Mouse (Mus musculus): ENCODE measurements around the gene Olfr1134. TPM values are rescaled to one million over a fixed set of nuclear protein-coding genes. Genes with fewer than 3 reads are reported as not detected.
"Not testable (repeated sequence)": the region's sequence is repeated elsewhere in the genome, so short reads cannot be mapped to it uniquely, and the experiment has no call there.

The Olfr1134 gene
- total RNA-seq (2017), result not detected in 2 replicates

DNA sequence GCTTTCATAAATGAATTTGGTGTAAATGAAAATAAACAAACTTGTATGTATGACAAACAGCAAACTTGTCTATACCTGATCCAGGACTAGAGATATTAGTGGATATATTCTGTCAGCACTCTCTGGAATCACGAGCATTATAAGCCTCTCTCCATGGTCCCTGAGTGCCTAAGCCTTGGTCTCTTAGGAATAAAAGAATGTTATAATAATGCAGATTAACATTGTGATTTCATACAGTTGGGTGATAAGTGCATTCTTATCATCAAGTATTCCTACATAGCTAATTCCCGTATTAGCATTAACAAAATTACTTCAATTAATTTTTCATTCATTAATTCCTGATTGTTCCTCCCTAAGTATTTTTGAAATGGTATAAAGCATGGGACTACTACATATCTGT lies at the start of gene Olfr1134:
Gene Olfr1134 (minus strand): TSS at position 101 of the 400 bp plus-strand sequence.
- no peak for ATAC-seq (ENCODE audit: extremely low read depth, insufficient number of reproducible peaks, low FRiP score, poor library complexity, severe bottlenecking)

DNA sequence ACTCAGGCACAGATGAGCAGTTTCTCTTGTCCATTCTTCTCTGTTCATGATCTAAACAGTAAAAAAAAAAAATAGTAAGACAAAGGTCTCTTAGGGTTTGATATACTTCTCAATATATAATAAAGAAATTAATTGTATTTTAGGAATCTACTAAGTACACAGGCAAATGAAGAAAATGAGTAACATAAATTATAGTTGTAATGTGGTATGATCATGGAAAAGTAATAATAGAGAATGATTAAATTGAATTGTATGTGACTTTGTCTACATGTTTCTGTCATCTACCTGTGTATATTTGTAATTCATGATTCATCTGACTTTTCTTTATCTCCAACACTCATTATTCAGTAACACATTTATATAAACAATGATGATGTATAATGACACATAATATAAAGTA lies 35.6 kb upstream of the Olfr1134 start, which contains the start of gene Olfr1136:
Gene Olfr1136 (minus strand): TSS at position 101 of the 400 bp plus-strand sequence.
- no peak for ATAC-seq (ENCODE audit: extremely low read depth, insufficient number of reproducible peaks, low FRiP score, poor library complexity, severe bottlenecking)

DNA sequence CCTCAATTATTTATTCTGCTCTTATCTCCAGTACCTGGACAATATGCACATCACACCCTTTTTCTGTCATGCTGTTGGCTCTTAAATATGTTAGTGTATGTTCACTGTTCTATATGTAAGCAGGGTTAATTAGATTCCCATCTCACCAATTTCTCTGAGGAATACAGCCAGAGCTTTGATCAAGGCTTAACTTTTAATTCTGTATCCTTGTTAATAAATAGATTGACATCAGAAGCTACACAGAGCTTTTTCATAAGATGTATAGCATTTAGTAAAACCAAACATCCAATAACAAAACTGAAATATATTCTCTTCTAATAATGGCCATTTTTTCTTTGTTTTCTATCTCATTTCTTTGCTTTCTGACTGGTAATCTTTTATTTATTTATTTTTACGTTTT lies 15.3 kb upstream of the Olfr1134 start, which contains the start of gene Olfr1135:
Gene Olfr1135 (minus strand): TSS at position 101 of the 400 bp plus-strand sequence.
- no peak for ATAC-seq (ENCODE audit: extremely low read depth, insufficient number of reproducible peaks, low FRiP score, poor library complexity, severe bottlenecking)

DNA sequence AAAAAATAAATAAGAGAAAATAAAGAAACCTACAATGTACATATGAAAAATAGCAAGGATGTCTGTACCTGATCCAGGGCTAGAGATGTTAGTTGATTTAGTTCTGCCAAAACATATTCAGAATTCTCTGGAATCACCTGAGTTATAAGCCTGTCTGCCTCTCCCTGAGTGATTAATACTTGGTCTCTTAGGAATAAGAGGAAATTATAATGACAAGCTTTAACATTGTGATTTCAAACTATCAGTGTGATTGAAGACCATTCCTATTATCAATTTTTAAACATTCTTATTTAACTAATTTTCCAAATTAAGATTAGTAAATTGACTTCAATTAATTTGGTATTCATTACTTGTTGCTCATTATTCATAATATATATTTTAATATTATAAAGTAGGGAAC lies 11.0 kb downstream of the Olfr1134 start, which contains the start of gene Olfr1133:
Gene Olfr1133 (minus strand): TSS at position 101 of the 400 bp plus-strand sequence.
- ATAC-seq (ENCODE audit: extremely low read depth, insufficient number of reproducible peaks, low FRiP score, poor library complexity, severe bottlenecking), result no peak

DNA sequence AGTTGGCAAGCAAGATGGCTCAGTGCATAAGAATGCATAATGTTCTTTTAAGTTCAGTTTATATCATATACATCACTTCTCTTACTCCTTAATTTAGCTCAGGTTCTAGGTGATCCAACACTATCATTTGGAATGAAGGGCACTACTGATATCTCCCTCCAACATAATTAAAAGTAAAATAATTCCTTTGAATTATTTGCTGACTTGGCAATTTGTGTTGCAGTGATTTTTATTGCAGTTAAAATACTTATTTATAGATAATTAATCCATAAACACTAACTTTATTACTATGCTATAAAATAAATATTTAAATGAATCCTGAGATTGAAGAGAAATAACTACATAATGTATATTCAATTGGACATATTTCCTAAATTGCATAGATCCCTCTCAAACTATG lies 15.8 kb downstream of the Olfr1134 start:
- ATAC-seq (ENCODE audit: extremely low read depth, insufficient number of reproducible peaks, low FRiP score, poor library complexity, severe bottlenecking), result no peak

DNA sequence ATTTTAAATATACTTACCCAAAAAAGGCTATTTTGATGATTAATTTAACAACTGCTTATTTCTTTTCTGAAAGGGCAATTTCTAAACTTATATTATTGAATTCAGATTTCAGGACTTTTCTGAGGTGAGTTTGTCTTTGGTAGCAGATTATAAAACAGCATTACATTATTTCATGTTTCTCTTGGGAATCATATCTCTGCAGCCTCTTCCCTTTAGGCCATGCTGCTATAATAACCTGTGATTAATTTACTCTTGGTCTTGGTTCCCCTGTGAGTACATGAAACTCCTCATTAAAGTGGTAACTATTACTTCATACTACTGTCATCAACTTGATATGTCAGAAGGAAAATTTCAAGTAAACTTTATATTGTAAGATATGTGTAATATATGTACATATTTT lies 20.8 kb downstream of the Olfr1134 start, which contains the start of gene Olfr1132:
Gene Olfr1132 (minus strand): TSS at position 101 of the 400 bp plus-strand sequence.
- ATAC-seq (ENCODE audit: extremely low read depth, insufficient number of reproducible peaks, low FRiP score, poor library complexity, severe bottlenecking), result no peak

DNA sequence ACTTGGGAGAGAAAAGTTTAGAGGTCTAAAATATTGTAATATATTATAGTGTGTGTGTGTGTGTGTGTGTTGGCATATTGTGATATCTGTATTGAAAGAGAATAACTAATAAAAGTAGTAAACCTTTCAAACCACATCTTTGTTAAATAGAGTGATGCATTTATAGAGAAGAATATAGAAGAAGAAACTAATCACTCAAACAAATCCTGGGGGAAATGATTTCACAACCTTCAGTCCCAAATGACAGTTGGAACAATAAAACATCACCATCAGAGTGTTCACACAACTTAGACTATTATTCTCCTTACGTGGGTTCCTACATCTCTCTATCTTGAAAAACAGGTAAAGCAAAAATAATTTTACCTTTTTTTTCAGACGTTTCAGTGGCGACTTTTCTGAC lies 31.5 kb downstream of the Olfr1134 start, which contains the start of gene Olfr1131:
Gene Olfr1131 (plus strand): TSS at position 301 of the 400 bp plus-strand sequence.
- ATAC-seq (ENCODE audit: extremely low read depth, insufficient number of reproducible peaks, low FRiP score, poor library complexity, severe bottlenecking), result no peak

DNA sequence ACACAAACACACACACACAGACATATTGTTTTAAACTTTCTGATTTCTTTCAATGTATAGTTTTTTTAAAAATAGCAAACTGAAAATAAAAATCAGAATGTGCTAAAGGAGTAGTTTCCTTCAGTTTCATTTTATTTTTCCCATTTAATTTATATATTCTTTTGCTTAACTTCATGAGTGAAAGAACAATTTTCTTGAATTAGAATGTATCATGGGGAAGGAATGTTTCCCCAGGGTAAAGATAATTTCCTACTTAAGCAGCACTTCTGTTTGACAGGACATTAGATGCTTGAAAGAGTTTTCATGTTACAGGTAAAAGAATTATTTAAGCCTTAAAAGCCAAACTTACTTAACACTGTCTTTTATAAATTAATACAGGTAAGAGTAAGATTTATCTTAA lies 52.3 kb downstream of the Olfr1134 start, which contains the start of gene Olfr1130:
Gene Olfr1130 (plus strand): TSS at position 301 of the 400 bp plus-strand sequence.
- not testable (repeated sequence) for ATAC-seq (ENCODE audit: extremely low read depth, insufficient number of reproducible peaks, low FRiP score, poor library complexity, severe bottlenecking)

Other genes starting within 250 kb of the Olfr1134 start
- gene Olfr1123, start 241.8 kb downstream of the Olfr1134 start, total RNA-seq (2017), result not detected in 2 replicates
- not detected in 2 replicates for gene Olfr1124, start 228.2 kb downstream of the Olfr1134 start, total RNA-seq (2017)
- not detected in 2 replicates for gene Olfr1126, start 204.5 kb downstream of the Olfr1134 start, total RNA-seq (2017)
- not detected in 2 replicates for gene Pramel7, start 161.4 kb downstream of the Olfr1134 start, total RNA-seq (2017)
- not detected in 2 replicates for gene Pramel6, start 151.9 kb downstream of the Olfr1134 start, total RNA-seq (2017)
- not detected in 2 replicates for gene Olfr153, start 126.7 kb downstream of the Olfr1134 start, total RNA-seq (2017)
- not detected in 2 replicates for gene Olfr1128, start 112.9 kb downstream of the Olfr1134 start, total RNA-seq (2017)
- not detected in 2 replicates for gene Olfr1129, start 84.6 kb downstream of the Olfr1134 start, total RNA-seq (2017)
- gene Olfr1130, start 52.2 kb downstream of the Olfr1134 start, total RNA-seq (2017), result not detected in 2 replicates
- 0.49 TPM in 1 of 2 replicates, not detected in the other for gene Olfr1131, start 31.4 kb downstream of the Olfr1134 start, total RNA-seq (2017)
- 0.12 TPM in 1 of 2 replicates, not detected in the other for gene Olfr1132, start 20.9 kb downstream of the Olfr1134 start, total RNA-seq (2017)
- not detected in 2 replicates for gene Olfr1133, start 11.1 kb downstream of the Olfr1134 start, total RNA-seq (2017)
- gene Olfr1135, start 15.2 kb upstream of the Olfr1134 start, total RNA-seq (2017), result not detected in 2 replicates
- gene Olfr1136, start 35.5 kb upstream of the Olfr1134 start, total RNA-seq (2017), result not detected in 2 replicates
- gene Olfr1137, start 54.7 kb upstream of the Olfr1134 start, total RNA-seq (2017), result not detected in 2 replicates
- not detected in 2 replicates for gene Olfr1138, start 81.5 kb upstream of the Olfr1134 start, total RNA-seq (2017)
- gene Olfr1140, start 85.3 kb upstream of the Olfr1134 start, total RNA-seq (2017), result not detected in 2 replicates
- not detected in 2 replicates for gene Olfr1141, start 95.5 kb upstream of the Olfr1134 start, total RNA-seq (2017)
- gene Olfr152, start 121.0 kb upstream of the Olfr1134 start, total RNA-seq (2017), result not detected in 2 replicates
- not detected in 2 replicates for gene Olfr1143, start 142.1 kb upstream of the Olfr1134 start, total RNA-seq (2017)
- not detected in 2 replicates for gene Olfr1145, start 151.4 kb upstream of the Olfr1134 start, total RNA-seq (2017)
- not detected in 2 replicates for gene Olfr1148, start 172.1 kb upstream of the Olfr1134 start, total RNA-seq (2017)
- gene Olfr1150-ps1, start 185.5 kb upstream of the Olfr1134 start, total RNA-seq (2017), result not detected in 2 replicates
- gene Olfr1151, start 197.4 kb upstream of the Olfr1134 start, total RNA-seq (2017), result not detected in 2 replicates
- gene Olfr1152, start 208.0 kb upstream of the Olfr1134 start, total RNA-seq (2017), result not detected in 2 replicates
- gene Olfr1153, start 236.5 kb upstream of the Olfr1134 start, total RNA-seq (2017), result not detected in 2 replicates
- not detected in 2 replicates for gene Olfr1154, start 246.7 kb upstream of the Olfr1134 start, total RNA-seq (2017)